8 mouse cellular contexts compared by ENCODE assay signal in the genomic region with DNA sequence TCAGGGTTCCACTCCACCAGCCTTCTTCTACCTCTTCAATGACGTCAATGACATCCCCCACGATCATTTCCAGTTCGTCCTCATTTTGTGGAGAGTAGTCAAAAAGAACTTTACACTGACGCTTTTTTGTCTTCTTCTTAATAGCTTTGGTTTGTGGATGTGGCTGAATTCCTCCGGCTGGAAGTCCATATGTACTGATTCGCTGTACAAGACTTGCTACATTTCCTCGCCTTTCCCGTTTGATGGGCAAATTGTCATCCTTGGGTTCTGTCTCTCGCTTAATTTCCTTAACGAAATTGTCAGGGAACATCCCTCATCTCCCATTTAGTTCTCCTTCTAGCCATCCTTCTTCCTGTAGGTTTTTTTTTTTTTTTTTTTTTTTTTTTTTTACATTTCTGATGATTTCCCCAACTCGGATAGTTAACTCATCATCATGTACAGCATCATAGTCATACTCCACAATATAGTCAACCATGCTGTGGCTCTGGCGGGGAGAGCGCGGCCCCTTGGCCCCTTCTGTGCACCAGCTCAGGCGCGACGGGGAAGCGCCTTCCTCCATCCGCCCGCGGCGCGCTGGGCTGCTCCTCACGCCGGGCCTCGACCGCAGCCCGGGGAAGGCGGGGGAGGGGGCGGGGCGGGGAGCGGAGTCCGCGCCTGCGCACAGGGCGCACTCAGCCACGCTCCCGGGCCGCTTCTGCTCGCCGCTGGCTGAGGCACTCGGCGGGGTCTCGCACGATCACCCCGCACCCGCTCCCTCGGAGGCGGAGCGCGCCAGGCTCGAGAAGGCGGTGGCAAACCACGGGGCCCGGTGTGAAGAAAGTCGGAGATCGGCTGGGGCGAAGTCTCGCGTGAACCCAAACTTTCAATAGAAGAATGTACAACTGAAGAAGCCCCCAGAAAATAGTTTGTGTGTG. TPM values are rescaled to one million over a fixed set of nuclear protein-coding genes. Genes with fewer than 3 reads are reported as not detected.
DNase-seq lines count a peak whose midpoint lies in the region; ATAC-seq and TF ChIP-seq lines count a peak whose summit lies in the region.

No protein-coding gene starts in this region.

- peak overlapping the region; percentile 42 to 53; a peak in 3 of 4 replicates for H3K4me3 ChIP-seq in MEL (ENCODE audit: control insufficient read depth in 1 of 2, insufficient read depth in 1 of 2, low read depth in 2 of 2, low read length in 2 of 2)

- TF ChIP-seq CTCF in MEL (IDR thresholded peaks at IDR 0.05 in 2 of 3, conservative IDR thresholded peaks at IDR 0.05 in 1 of 3; ENCODE audit: control insufficient read depth in 1 of 3, insufficient read depth in 1 of 3, low read depth in 2 of 3, low read length in 3 of 3, poor library complexity in 1 of 3, severe bottlenecking in 1 of 3), result no peak

- H3K9ac ChIP-seq in MEL (ENCODE audit: control insufficient read depth, low read depth, low read length, poor library complexity, severe bottlenecking), result peak overlapping the region; percentile 70

- H3K79me2 ChIP-seq in MEL (ENCODE audit: control insufficient read depth, insufficient read depth, low read length, poor library complexity), result no peaks in the 10 kb centered on the region

- 0 out of 4 replicates have a peak, but pooled peaks cover 0 to 3% of the 10 kb centered on the region in 2 experiments for H3K4me1 ChIP-seq in MEL (ENCODE audit: control insufficient read depth in 1 of 2, insufficient read depth in 2 of 2, low read length in 2 of 2)

- ATAC-seq in hematopoietic stem cell, adult 5-6 weeks (replicated peaks in 1 of 2; ENCODE audit: insufficient read depth in 1 of 2, low FRiP score in 2 of 2, low TSS enrichment in 1 of 2, low read depth in 1 of 2, poor library complexity in 2 of 2, severe bottlenecking in 2 of 2), result peak; percentile 85 to 88

- DNase-seq in MEL (ENCODE audit: low read depth, low spot score), result peak; percentile 58
- peak; percentile 64 to 79 for DNase-seq in cerebellum, adult 18-20 months
- DNase-seq in forelimb bud, embryonic 11.5 days (ENCODE audit: low read depth, low spot score), result peak; percentile 62
- peak; percentile 59 to 75 for DNase-seq in layer of hippocampus, postnatal 10 days (ENCODE audit: low spot score in 2 of 2)
- DNase-seq in lung, postnatal 10 days, result peak; percentile 83
- DNase-seq in ovary, postnatal 36 days (ENCODE audit: low spot score), result peak; percentile 82
- peak; percentile 77 to 78 for DNase-seq in thymus, postnatal 10 days (ENCODE audit: low spot score in 2 of 2)

- H3K27me3 ChIP-seq in MEL (ENCODE audit: control insufficient read depth in 1 of 2, insufficient read depth in 2 of 2, low read length in 2 of 2), result no peaks in the 10 kb centered on the region

- no peak for TF ChIP-seq EP300 in MEL (IDR thresholded peaks at IDR 0.05; ENCODE audit: low read depth in 1 of 2, low read length in 2 of 2)

- H3K9me3 ChIP-seq in MEL (replicated peaks; ENCODE audit: insufficient read depth, low read length), result no peaks in the 10 kb centered on the region

- H3K27ac ChIP-seq in MEL (ENCODE audit: control insufficient read depth, low read depth, low read length), result no peak overlapping the region

- no peak for TF ChIP-seq RAD21 in MEL (IDR thresholded peaks at IDR 0.05; ENCODE audit: low read depth, low read length)

- TF ChIP-seq POLR2A in MEL (IDR thresholded peaks at IDR 0.05; ENCODE audit: control insufficient read depth in 1 of 2, insufficient read depth in 1 of 2, low read depth in 1 of 2, low read length in 2 of 2, poor library complexity in 1 of 2), result 0 out of 4 replicates have a peak, but pooled peaks of 1 of the 2 experiments have one; percentile 32

- no peaks in the 10 kb centered on the region for H3K36me3 ChIP-seq in MEL (ENCODE audit: control insufficient read depth in 1 of 2, insufficient read depth in 2 of 2, low read length in 2 of 2)

TF ChIP-seq in MEL, 35 proteins besides CTCF, POLR2A, EP300 and RAD21:
- no peak for TF ChIP-seq POLR2AphosphoS5 (IDR thresholded peaks at IDR 0.05; ENCODE audit: borderline replicate concordance, low read depth, low read length)
- no peak for TF ChIP-seq BHLHE40 (IDR thresholded peaks at IDR 0.05; ENCODE audit: borderline replicate concordance, low read depth, low read length)
- TF ChIP-seq HCFC1 (IDR thresholded peaks at IDR 0.05; ENCODE audit: low read depth, low read length), result no peak
- TF ChIP-seq MAFK (IDR thresholded peaks at IDR 0.05; ENCODE audit: borderline replicate concordance, low read depth, low read length), result no peak
- TF ChIP-seq ZMIZ1 (IDR thresholded peaks at IDR 0.05; ENCODE audit: low read depth, low read length), result no peak
- peak; percentile 65 for TF ChIP-seq NRF1 (IDR thresholded peaks at IDR 0.05; ENCODE audit: insufficient read depth, low read depth, low read length, poor library complexity, severe bottlenecking)
- no peak for TF ChIP-seq MEF2A (IDR thresholded peaks at IDR 0.05; ENCODE audit: extremely low read depth, insufficient replicate concordance, low read depth, low read length, poor library complexity, severe bottlenecking)
- TF ChIP-seq USF1 (IDR thresholded peaks at IDR 0.05; ENCODE audit: low read depth, low read length), result no peak
- no peak for TF ChIP-seq ZNF384 (IDR thresholded peaks at IDR 0.05; ENCODE audit: low read depth, low read length)
- TF ChIP-seq CHD1 (IDR thresholded peaks at IDR 0.05; ENCODE audit: low read depth, low read length), result no peak
- TF ChIP-seq TBP (IDR thresholded peaks at IDR 0.05; ENCODE audit: low read depth, low read length), result no peak
- no peak for TF ChIP-seq GATA1 (IDR thresholded peaks at IDR 0.05; ENCODE audit: low read depth, low read length)
- no peak for TF ChIP-seq NELFE (IDR thresholded peaks at IDR 0.05; ENCODE audit: low read depth, low read length)
- TF ChIP-seq UBTF (IDR thresholded peaks at IDR 0.05; ENCODE audit: borderline replicate concordance, insufficient read depth, low read depth, low read length), result no peak
- TF ChIP-seq MYC (IDR thresholded peaks at IDR 0.05; ENCODE audit: low read depth, low read length), result no peak
- 0 out of 2 replicates have a peak, but pooled peaks have one; percentile 22 for TF ChIP-seq MAX (IDR thresholded peaks at IDR 0.05; ENCODE audit: low read length)
TF ChIP-seq in MEL: peak in this region for 2.

RNA-seq across cellular contexts. Expression of a gene that starts 12.4 kb away (rescaled TPM):
- total RNA-seq in MEL (2012; rRNA removed), result 0.10 and 0.42 TPM in 2 replicates
- polyA plus RNA-seq in MEL (2012; ENCODE audit: insufficient read depth in 1 of 2, insufficient read length in 2 of 2, low read depth in 1 of 2, low replicate concordance in 2 of 2, missing spikeins in 1 of 2), result 1 to 10 TPM in 1 of 2 experiments, not detected in 1; 1.9 TPM
- 3.3 and 11.6 TPM in 2 replicates for total RNA-seq in hematopoietic stem cell, adult 5-6 weeks (2017)
- total RNA-seq in layer of hippocampus, postnatal 10 days (2021), result 10 to 100 TPM; 24.2 to 29.0 TPM
